ENCODE assay signal across 18 mouse cellular contexts in genomic region chr3:36626803-36627202, GRCm38 (mm10).
"Had no signal": no experiment of that assay in that cellular context is flagged by ENCODE, and none has a peak within 500 bp of the region (broad histone marks: within the 10 kb centered on the region; RNA-seq: fewer than 3 reads in every experiment).

No protein-coding gene starts in this region.

- H3K9ac ChIP-seq: liver, embryonic 13.5 days; midbrain, embryonic 12.5 days; midbrain, embryonic 15.5 days; neural tube, embryonic 12.5 days; neural tube, embryonic 15.5 days had no signal

- H3K27me3 ChIP-seq: liver, embryonic 13.5 days; midbrain, embryonic 12.5 days; midbrain, embryonic 15.5 days; neural tube, embryonic 12.5 days; neural tube, embryonic 15.5 days had no signal

- ATAC-seq: midbrain, embryonic 15.5 days had no signal

- H3K9me3 ChIP-seq: liver, embryonic 13.5 days; midbrain, embryonic 12.5 days; midbrain, embryonic 15.5 days; neural tube, embryonic 12.5 days; neural tube, embryonic 15.5 days had no signal

- H3K4me2 ChIP-seq: liver, embryonic 13.5 days; midbrain, embryonic 12.5 days; midbrain, embryonic 15.5 days; neural tube, embryonic 12.5 days; neural tube, embryonic 15.5 days had no signal

- H3K36me3 ChIP-seq: liver, embryonic 13.5 days; midbrain, embryonic 12.5 days; midbrain, embryonic 15.5 days; neural tube, embryonic 12.5 days had no signal

- DNase-seq: kidney, adult 9 months; kidney, postnatal 14 days; kidney, postnatal 4 days; layer of hippocampus, adult 9-11 months; liver, embryonic 13.5 days; lung, adult 2 months; lung, postnatal 14 days; lung, postnatal 4 days; right cerebral cortex, adult 18-20 months; right cerebral cortex, postnatal 14 days; spleen, adult 18-20 months; thymus, adult 18-20 months; thymus, postnatal 36 days had no signal

- H3K27ac ChIP-seq: left cerebral cortex, adult 2 months; liver, embryonic 13.5 days; midbrain, embryonic 12.5 days; midbrain, embryonic 15.5 days; neural tube, embryonic 12.5 days; neural tube, embryonic 15.5 days had no signal

- H3K4me1 ChIP-seq: liver, embryonic 13.5 days; midbrain, embryonic 12.5 days; midbrain, embryonic 15.5 days; neural tube, embryonic 12.5 days; neural tube, embryonic 15.5 days had no signal

- H3K4me3 ChIP-seq: left cerebral cortex, adult 2 months; liver, embryonic 13.5 days; midbrain, embryonic 12.5 days; midbrain, embryonic 15.5 days; neural tube, embryonic 12.5 days; neural tube, embryonic 15.5 days had no signal
